Mouse (Mus musculus): ENCODE results near the gene Adam17. TPM values are rescaled to one million over a fixed set of nuclear protein-coding genes. Genes with fewer than 3 reads are reported as not detected.

Adam17 gene
- total and polyA plus RNA-seq, 2 experiments: 10.5 to 14.7 TPM

DNA sequence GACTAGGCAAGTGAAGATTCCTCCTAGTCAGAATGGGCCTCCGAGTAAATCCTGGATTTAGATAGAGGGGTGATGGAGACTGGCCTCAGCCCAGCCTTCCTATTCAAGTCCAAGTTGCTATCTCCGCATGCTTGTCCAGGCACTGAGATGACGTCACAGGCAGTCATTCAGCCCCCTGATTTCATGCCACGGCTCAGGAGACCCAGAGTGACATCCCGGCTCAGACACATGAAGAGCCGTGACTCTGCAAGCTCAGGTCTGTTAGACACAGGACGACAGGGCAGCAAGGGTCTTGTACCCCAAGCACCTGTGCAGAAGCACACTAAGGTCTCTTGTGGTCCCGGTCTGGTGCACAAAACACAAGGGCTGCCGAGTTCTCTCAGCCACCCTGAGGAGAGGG lies 50.6 kb downstream of the Adam17 start:
- H3K36me3 ChIP-seq (ENCODE audit: control insufficient read depth, insufficient read depth, low read length): peaks cover 31% of the 10 kb centered on the region
- H3K4me1 ChIP-seq (ENCODE audit: control insufficient read depth, insufficient read depth, low read length): peaks cover 23% of the 10 kb centered on the region
- no peaks in the 10 kb centered on the region for H3K79me2 ChIP-seq (ENCODE audit: control insufficient read depth, insufficient read depth, low read length)
- no peak overlapping the region for H3K27ac ChIP-seq (replicated peaks; ENCODE audit: insufficient read depth, low read depth, low read length)
- DNase-seq (ENCODE audit: extremely low read depth, low read depth, low spot score): no peak
- H3K27me3 ChIP-seq (ENCODE audit: control insufficient read depth, insufficient read depth, low read length): no peaks in the 10 kb centered on the region
- H3K4me3 ChIP-seq (ENCODE audit: insufficient read depth, low read depth, low read length): no peak overlapping the region
- no peak overlapping the region for H3K9ac ChIP-seq (ENCODE audit: low read depth, low read length)
- TF ChIP-seq POLR2A (IDR thresholded peaks at IDR 0.05; ENCODE audit: extremely low read depth, insufficient read depth, low read length) (no peak), CTCF (IDR thresholded peaks at IDR 0.05; ENCODE audit: low read depth, low read length) (no peak)
- 87% methylated on average over 9 of the region's 9 CpGs for WGBS

DNA sequence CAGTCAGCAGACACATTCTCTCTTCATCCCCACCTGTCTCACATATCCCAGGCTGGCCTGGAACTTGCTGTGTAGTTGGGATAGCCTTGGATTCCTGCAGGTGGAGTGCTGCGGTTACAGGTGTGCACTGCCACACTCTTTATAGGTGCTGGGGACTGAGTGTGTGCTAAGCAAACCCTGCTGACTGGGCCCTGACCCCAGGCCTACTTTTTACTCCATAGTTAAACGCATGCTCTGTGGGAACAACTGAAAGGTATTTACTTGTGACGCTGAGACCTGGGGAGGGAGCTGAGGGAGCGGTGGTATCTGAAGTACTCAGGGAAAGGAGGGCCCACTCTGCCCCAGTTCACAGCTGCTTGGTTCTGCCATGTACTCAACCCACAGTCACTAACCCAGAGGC lies 51.1 kb downstream of the Adam17 start:
- peaks cover 29% of the 10 kb centered on the region for H3K36me3 ChIP-seq (ENCODE audit: control insufficient read depth, insufficient read depth, low read length)
- TF ChIP-seq POLR2A (IDR thresholded peaks at IDR 0.05; ENCODE audit: extremely low read depth, insufficient read depth, low read length): no peak
- TF ChIP-seq CTCF (IDR thresholded peaks at IDR 0.05; ENCODE audit: low read depth, low read length): no peak

DNA sequence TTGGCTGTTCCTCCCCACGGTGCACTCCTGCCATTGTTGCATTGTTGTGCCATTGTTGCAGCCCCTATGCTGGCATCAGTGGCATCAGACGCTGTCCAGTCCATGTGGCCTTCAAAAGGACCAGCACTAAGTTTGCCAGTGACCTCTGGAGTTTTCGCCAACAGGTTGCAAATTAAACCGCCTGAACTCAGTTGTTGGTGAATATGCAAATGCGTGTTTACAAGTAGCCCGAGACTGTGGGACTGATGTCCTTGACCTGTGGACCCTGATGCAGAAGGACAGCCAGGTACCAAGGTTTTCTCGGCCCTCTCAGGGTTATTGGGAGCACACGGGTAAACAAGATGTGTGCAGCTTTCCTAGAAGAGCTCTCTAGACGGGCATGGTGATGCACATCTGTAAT lies 52.3 kb downstream of the Adam17 start:
- H3K36me3 ChIP-seq (ENCODE audit: control insufficient read depth, insufficient read depth, low read length): peaks cover 20% of the 10 kb centered on the region
- no peaks in the 10 kb centered on the region for H3K79me2 ChIP-seq (ENCODE audit: control insufficient read depth, insufficient read depth, low read length)
- no peak for TF ChIP-seq POLR2A (IDR thresholded peaks at IDR 0.05; ENCODE audit: extremely low read depth, insufficient read depth, low read length)
- no peak for TF ChIP-seq CTCF (IDR thresholded peaks at IDR 0.05; ENCODE audit: low read depth, low read length)
- no peaks in the 10 kb centered on the region for H3K27me3 ChIP-seq (ENCODE audit: control insufficient read depth, insufficient read depth, low read length)
- no peak overlapping the region for H3K4me3 ChIP-seq (ENCODE audit: insufficient read depth, low read depth, low read length)
- H3K27ac ChIP-seq (replicated peaks; ENCODE audit: insufficient read depth, low read depth, low read length): peak overlapping the region; percentile 75
- H3K4me1 ChIP-seq (ENCODE audit: control insufficient read depth, insufficient read depth, low read length): peaks cover 27% of the 10 kb centered on the region
- 22% methylated on average over 9 of the region's 9 CpGs for WGBS
- DNase-seq (ENCODE audit: extremely low read depth, low read depth, low spot score): peak; percentile 93
- H3K9ac ChIP-seq (ENCODE audit: low read depth, low read length): no peak overlapping the region

More for the DNA sequence above, 51.1 kb downstream of the Adam17 start:
- 74% methylated on average over 4 of the region's 4 CpGs for WGBS
- Histone ChIP-seq H3K9ac (ENCODE audit: low read depth, low read length) (no peak overlapping the region), H3K79me2 (ENCODE audit: control insufficient read depth, insufficient read depth, low read length) (no peaks in the 10 kb centered on the region), H3K27me3 (ENCODE audit: control insufficient read depth, insufficient read depth, low read length) (no peaks in the 10 kb centered on the region), H3K4me3 (ENCODE audit: insufficient read depth, low read depth, low read length) (no peak overlapping the region), H3K27ac (replicated peaks; ENCODE audit: insufficient read depth, low read depth, low read length) (no peak overlapping the region), H3K4me1 (ENCODE audit: control insufficient read depth, insufficient read depth, low read length) (peaks cover 25% of the 10 kb centered on the region)
- DNase-seq (ENCODE audit: extremely low read depth, low read depth, low spot score): no peak

DNA sequence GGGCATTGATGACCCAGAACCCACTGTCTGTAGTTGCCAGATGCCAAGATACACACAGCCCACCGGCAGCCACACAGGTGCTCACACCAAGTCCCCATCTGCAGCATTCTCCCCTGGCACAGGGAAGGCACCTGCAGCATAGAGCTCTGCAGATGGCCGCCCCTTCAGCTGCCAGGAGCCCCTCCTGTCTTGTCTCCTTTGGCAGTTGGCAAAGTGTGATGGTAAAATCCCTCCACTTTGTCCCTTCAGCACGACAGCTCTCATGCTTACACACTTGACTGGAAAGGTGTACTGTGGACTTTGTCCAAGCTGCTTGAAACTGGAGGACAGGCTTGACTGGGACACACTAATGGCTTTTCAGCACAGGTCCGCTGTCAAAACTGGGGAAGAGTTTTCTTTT lies 53.1 kb downstream of the Adam17 start:
- H3K36me3 ChIP-seq (ENCODE audit: control insufficient read depth, insufficient read depth, low read length): peaks cover 18% of the 10 kb centered on the region; the same call in 1 of the 2 replicates

DNA sequence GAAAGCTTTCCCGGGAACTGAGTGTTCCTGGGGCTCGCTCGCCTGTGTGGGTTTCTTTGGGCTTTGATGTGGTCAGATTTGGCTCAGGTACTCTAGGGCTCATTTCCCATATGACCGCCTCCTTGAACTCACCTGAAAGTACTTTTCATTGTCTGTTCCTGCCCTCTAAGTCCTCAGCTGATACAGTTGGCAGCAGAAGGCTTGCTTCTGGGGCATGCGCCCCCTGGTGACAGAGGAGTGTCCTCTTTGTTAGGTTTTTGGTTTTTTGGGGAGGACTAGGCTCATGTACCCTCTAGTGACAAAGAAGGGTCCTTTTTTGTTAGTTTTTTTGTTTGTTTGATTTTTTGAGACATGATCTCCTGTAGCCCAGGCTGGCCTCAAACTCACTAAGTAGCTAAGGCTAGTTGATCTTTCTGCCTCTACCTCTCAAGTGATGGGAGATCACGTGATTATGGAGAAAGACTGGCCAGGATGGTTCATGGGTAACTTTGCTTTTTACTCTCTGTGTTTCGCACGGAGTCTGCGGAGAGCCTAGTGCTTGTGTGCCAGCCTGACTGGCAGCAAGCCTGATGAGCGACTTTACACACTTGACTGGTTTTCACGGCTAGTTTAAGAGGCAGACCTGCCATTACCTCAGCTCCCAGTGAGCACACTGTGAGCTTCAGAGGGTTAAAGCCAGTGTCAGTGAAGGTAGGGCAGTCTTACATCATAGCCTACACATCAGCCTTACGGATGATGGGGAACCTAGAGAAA lies 55.1 kb downstream of the Adam17 start:
- DNase-seq (ENCODE audit: extremely low read depth, low read depth, low spot score): peak; percentile 54
- WGBS: 77% methylated on average over 12 of the region's 12 CpGs
- TF ChIP-seq POLR2A (IDR thresholded peaks at IDR 0.05; ENCODE audit: extremely low read depth, insufficient read depth, low read length) (no peak), CTCF (IDR thresholded peaks at IDR 0.05; ENCODE audit: low read depth, low read length) (peak; percentile 80)
- Histone ChIP-seq H3K9ac (ENCODE audit: low read depth, low read length) (no peak overlapping the region), H3K36me3 (ENCODE audit: control insufficient read depth, insufficient read depth, low read length) (peaks cover 15% of the 10 kb centered on the region), H3K27me3 (ENCODE audit: control insufficient read depth, insufficient read depth, low read length) (no peaks in the 10 kb centered on the region), H3K4me1 (ENCODE audit: control insufficient read depth, insufficient read depth, low read length) (peaks cover 23% of the 10 kb centered on the region), H3K79me2 (ENCODE audit: control insufficient read depth, insufficient read depth, low read length) (no peaks in the 10 kb centered on the region), H3K4me3 (ENCODE audit: insufficient read depth, low read depth, low read length) (no peak overlapping the region), H3K27ac (replicated peaks; ENCODE audit: insufficient read depth, low read depth, low read length) (no peak overlapping the region)

More for the DNA sequence above, 53.1 kb downstream of the Adam17 start:
- Histone ChIP-seq H3K27ac (replicated peaks; ENCODE audit: insufficient read depth, low read depth, low read length) (peak overlapping the region; percentile 75), H3K9ac (ENCODE audit: low read depth, low read length) (peak overlapping the region; percentile 33; the same call in 1 of the 2 replicates), H3K27me3 (ENCODE audit: control insufficient read depth, insufficient read depth, low read length) (no peaks in the 10 kb centered on the region), H3K79me2 (ENCODE audit: control insufficient read depth, insufficient read depth, low read length) (no peaks in the 10 kb centered on the region), H3K4me3 (ENCODE audit: insufficient read depth, low read depth, low read length) (no peak overlapping the region), H3K4me1 (ENCODE audit: control insufficient read depth, insufficient read depth, low read length) (peaks cover 27% of the 10 kb centered on the region)
- no peak for TF ChIP-seq CTCF (IDR thresholded peaks at IDR 0.05; ENCODE audit: low read depth, low read length)
- 43% methylated on average over 4 of the region's 4 CpGs for WGBS
- peak; percentile 85 for DNase-seq (ENCODE audit: extremely low read depth, low read depth, low spot score)

DNA sequence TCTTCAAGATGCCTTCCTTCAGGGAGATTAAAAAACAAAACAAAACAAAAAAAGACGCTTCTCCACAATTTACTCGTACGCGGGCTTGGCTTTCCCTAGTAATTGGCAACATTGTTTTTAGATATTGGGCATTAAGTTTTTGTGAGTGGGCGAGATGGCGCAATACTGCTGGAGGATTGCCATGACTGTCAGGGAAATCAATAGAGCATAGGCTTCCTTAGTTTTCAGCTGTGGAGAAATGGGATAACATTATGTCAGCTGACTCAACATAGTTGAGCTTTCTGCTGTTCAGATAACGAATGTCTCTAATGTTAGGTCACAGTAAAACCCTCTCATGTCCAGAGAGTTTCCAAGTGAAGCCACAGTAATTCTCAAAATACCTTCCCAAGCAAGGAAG lies 56.6 kb downstream of the Adam17 start:
- H3K27ac ChIP-seq (replicated peaks; ENCODE audit: insufficient read depth, low read depth, low read length): peak overlapping the region; percentile 69
- no peaks in the 10 kb centered on the region for H3K27me3 ChIP-seq (ENCODE audit: control insufficient read depth, insufficient read depth, low read length)
- peaks cover 23% of the 10 kb centered on the region for H3K4me1 ChIP-seq (ENCODE audit: control insufficient read depth, insufficient read depth, low read length)
- WGBS: 3% methylated on average over 7 of the region's 7 CpGs
- H3K36me3 ChIP-seq (ENCODE audit: control insufficient read depth, insufficient read depth, low read length): peaks cover 13% of the 10 kb centered on the region
- H3K9ac ChIP-seq (ENCODE audit: low read depth, low read length): peak overlapping the region; percentile 59
- peak; percentile 90 for DNase-seq (ENCODE audit: extremely low read depth, low read depth, low spot score)
- TF ChIP-seq CTCF (IDR thresholded peaks at IDR 0.05; ENCODE audit: low read depth, low read length) (no peak), POLR2A (IDR thresholded peaks at IDR 0.05; ENCODE audit: extremely low read depth, insufficient read depth, low read length) (no peak)
- H3K79me2 ChIP-seq (ENCODE audit: control insufficient read depth, insufficient read depth, low read length): no peaks in the 10 kb centered on the region
- peak overlapping the region; percentile 65 for H3K4me3 ChIP-seq (ENCODE audit: insufficient read depth, low read depth, low read length)
